Mouse (Mus musculus): ENCODE data around the gene Rptor. TPM values are rescaled to one million over a fixed set of nuclear protein-coding genes. Genes with fewer than 3 reads are reported as not detected.

The Rptor gene
- 21.4 and 22.7 TPM in 2 replicates for total RNA-seq (2017)

DNA sequence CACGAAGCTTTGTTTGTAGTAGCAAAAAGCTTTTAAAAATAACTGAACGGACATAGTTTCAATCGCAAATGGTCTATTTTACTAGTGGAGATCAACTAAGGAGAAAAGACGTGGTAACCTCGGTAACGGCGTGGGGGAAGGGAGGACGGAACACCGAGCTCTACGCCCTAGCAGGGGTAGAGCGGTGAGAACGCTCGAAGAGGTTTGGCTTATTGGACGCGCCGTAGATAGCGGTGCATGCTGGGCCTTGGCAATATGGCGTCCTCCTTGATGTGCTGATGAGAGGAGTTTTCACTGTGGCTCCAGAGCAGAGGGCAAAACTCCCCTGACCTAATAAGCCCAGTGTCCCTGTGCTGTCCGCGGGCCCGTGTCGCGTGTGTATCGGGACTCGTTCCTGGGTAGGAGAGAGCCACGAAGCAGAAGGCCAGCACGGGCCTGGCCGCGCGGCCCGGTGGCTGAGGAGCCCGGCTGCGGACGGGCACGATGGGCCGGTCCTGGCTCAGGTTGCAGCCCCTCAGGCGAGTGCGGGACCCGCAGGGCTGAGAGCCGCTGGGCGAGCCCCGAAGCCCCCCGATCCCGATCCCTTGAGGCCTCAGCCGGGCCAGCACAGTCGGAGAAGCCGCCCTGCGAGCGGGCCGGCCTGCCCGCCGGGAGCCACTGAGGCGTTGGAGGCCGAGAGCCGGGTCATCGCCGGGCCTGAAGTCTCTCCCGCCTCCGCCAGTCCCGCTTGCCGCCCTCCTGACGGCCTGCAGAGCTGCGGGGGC is at the start of gene Rptor:
Gene Rptor, plus strand, starts transcription at position 143 of the 764 bp plus-strand sequence.
- ATAC-seq (ENCODE audit: extremely low read depth, insufficient number of reproducible peaks, low FRiP score, poor library complexity, severe bottlenecking) = peak; percentile 98

GRCm38 (mm10) chr11:119554706-119555105 is 48.0 kb upstream of the Rptor start:
- ATAC-seq (ENCODE audit: extremely low read depth, insufficient number of reproducible peaks, low FRiP score, poor library complexity, severe bottlenecking) = no peak

- no peak for ATAC-seq (ENCODE audit: extremely low read depth, insufficient number of reproducible peaks, low FRiP score, poor library complexity, severe bottlenecking)
Observed at GRCm38 (mm10) chr11:119555170-119555569, 47.5 kb upstream of the Rptor start.

GRCm38 (mm10) chr11:119557940-119558869 is 44.5 kb upstream of the Rptor start:
- ATAC-seq (ENCODE audit: extremely low read depth, insufficient number of reproducible peaks, low FRiP score, poor library complexity, severe bottlenecking) = no peak

- no peak for ATAC-seq (ENCODE audit: extremely low read depth, insufficient number of reproducible peaks, low FRiP score, poor library complexity, severe bottlenecking)
Observed at GRCm38 (mm10) chr11:119558870-119559610, 43.7 kb upstream of the Rptor start.

DNA sequence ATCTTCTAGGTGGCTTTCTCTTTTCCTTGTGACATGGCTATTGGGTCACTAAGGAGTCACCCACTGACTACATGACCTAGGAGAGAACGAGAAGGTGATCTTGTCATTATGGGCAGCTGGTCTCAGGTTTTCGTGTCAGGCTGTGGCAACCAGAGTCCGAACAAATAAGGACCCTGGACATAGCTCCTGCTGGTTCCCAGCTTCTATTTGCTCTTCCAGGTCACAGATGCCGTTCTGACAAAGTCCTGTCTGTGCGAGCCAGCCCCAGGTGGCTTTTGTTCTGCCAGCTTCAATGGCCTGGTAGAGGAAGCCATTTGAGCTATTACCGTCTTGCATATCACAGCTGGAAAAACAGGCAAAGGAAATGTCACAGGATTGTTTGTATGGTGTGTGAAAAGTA is 40.4 kb upstream of the Rptor start:
- ATAC-seq (ENCODE audit: extremely low read depth, insufficient number of reproducible peaks, low FRiP score, poor library complexity, severe bottlenecking) = no peak

- ATAC-seq (ENCODE audit: extremely low read depth, insufficient number of reproducible peaks, low FRiP score, poor library complexity, severe bottlenecking) = no peak
Observed at GRCm38 (mm10) chr11:119563166-119563565, 39.5 kb upstream of the Rptor start.

DNA sequence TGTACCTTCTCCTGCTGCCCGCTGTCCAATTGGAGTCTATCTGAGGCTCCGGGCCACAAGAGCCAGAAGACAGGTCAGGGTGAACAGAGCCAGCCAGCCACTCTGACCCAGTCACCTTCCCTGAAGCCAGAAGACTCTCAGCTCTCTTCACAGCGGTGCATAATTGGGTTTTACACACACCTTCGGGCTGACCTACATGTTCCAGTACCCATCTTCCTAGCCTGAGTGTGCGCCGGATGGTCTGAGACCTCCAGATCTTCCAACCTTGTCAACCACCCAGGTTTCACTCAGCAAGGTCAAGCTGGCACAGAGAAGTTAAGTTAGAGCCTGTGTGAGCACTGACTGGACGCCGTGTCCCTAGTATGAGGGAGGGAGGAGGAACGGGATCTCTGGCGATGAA is 38.3 kb upstream of the Rptor start:
- ATAC-seq (ENCODE audit: extremely low read depth, insufficient number of reproducible peaks, low FRiP score, poor library complexity, severe bottlenecking) = no peak

- no peak for ATAC-seq (ENCODE audit: extremely low read depth, insufficient number of reproducible peaks, low FRiP score, poor library complexity, severe bottlenecking)
Observed at GRCm38 (mm10) chr11:119565021-119565420, 37.7 kb upstream of the Rptor start.

GRCm38 (mm10) chr11:119565684-119566083 is 37.0 kb upstream of the Rptor start:
- ATAC-seq (ENCODE audit: extremely low read depth, insufficient number of reproducible peaks, low FRiP score, poor library complexity, severe bottlenecking) = no peak

- ATAC-seq (ENCODE audit: extremely low read depth, insufficient number of reproducible peaks, low FRiP score, poor library complexity, severe bottlenecking) = no peak
Observed at GRCm38 (mm10) chr11:119566188-119566587, 36.5 kb upstream of the Rptor start.

GRCm38 (mm10) chr11:119572316-119573010 is 30.2 kb upstream of the Rptor start:
- ATAC-seq (ENCODE audit: extremely low read depth, insufficient number of reproducible peaks, low FRiP score, poor library complexity, severe bottlenecking) = no peak

- ATAC-seq (ENCODE audit: extremely low read depth, insufficient number of reproducible peaks, low FRiP score, poor library complexity, severe bottlenecking) = no peak
Observed at GRCm38 (mm10) chr11:119576855-119577254, 25.9 kb upstream of the Rptor start.

- no peak for ATAC-seq (ENCODE audit: extremely low read depth, insufficient number of reproducible peaks, low FRiP score, poor library complexity, severe bottlenecking)
Observed at GRCm38 (mm10) chr11:119577721-119578120, 25.0 kb upstream of the Rptor start.

DNA sequence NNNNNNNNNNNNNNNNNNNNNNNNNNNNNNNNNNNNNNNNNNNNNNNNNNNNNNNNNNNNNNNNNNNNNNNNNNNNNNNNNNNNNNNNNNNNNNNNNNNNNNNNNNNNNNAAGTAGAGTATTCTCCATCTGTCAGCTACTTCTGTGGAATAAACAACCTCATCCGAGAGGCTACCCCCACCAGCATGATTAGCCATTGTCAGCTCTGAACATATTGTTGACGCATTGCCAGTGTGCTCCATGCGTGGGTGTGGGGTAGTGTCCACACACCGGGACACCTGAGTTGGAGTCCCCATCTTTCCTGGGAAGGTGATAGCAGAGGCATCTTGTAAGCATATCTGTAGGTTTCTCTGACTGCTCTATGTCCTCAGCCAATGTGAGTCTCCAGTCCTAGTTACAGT is 16.2 kb upstream of the Rptor start:
- no peak for ATAC-seq (ENCODE audit: extremely low read depth, insufficient number of reproducible peaks, low FRiP score, poor library complexity, severe bottlenecking)

DNA sequence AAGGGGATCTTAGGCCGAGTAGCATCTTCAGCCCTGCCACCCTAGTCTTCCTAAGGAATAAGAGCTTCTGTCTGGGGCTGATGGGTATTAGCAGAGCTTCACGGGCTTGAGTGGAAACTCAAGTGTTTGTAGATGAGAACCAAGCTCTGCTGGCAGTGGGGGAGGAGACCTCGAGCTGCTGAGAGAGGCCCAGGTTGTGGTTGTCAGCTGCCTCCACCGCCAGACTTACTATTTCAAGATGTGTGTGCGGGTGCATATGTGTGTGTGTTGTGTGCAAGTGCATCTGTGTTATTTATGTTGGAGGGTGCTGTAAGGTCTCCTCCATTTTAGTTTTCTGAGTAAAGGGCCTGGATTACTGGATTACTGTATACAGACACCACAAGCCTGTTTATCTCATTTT is 15.6 kb upstream of the Rptor start:
- no peak for ATAC-seq (ENCODE audit: extremely low read depth, insufficient number of reproducible peaks, low FRiP score, poor library complexity, severe bottlenecking)

GRCm38 (mm10) chr11:119589242-119589641 is 13.5 kb upstream of the Rptor start:
- peak; percentile 89 for ATAC-seq (ENCODE audit: extremely low read depth, insufficient number of reproducible peaks, low FRiP score, poor library complexity, severe bottlenecking)

DNA sequence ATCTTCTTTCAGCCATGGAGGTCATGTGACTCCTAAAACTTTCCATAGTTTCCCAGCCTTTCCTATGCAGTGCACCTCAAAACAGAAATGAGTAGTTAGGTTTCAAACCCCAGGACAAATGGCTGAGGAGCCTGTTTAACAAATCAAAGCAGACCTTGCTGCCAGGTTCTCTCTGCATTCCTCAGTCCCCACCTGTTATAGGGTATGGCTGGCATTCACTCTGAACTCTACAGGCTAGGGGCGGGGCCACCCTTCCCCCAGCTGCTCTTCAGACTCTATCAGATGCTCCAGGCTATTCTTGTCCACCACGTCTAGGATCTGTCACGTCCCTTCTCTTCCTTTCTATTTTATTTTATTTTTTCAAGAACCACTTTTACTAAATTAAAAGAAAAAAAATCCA is 8.7 kb upstream of the Rptor start:
- no peak for ATAC-seq (ENCODE audit: extremely low read depth, insufficient number of reproducible peaks, low FRiP score, poor library complexity, severe bottlenecking)

- ATAC-seq (ENCODE audit: extremely low read depth, insufficient number of reproducible peaks, low FRiP score, poor library complexity, severe bottlenecking) = no peak
Observed at GRCm38 (mm10) chr11:119598856-119599255, 3.8 kb upstream of the Rptor start.
